31 mouse cellular contexts compared by ENCODE assay signal in genomic region chr2:79627624-79628023, GRCm38 (mm10). TPM values are rescaled to one million over a fixed set of nuclear protein-coding genes. Genes with fewer than 3 reads are reported as not detected.
DNase-seq lines count a peak whose midpoint lies in the region; ATAC-seq and TF ChIP-seq lines count a peak whose summit lies in the region.
"Had no signal": no experiment of that assay in that cellular context is flagged by ENCODE, and none has a peak within 500 bp of the region (broad histone marks: within the 10 kb centered on the region; RNA-seq: fewer than 3 reads in every experiment).

No protein-coding gene starts in this region.

- TF ChIP-seq CTCF in gastrocnemius, adult 2 months (IDR thresholded peaks at IDR 0.05) = no peak
- TF ChIP-seq CTCF in lung, postnatal 0 days (IDR thresholded peaks at IDR 0.05) = no peak

- peak overlapping the region; percentile 73 for H3K27ac ChIP-seq in gastrocnemius, adult 2 months
- H3K27ac ChIP-seq in lung, postnatal 0 days (ENCODE audit: low read length) = no peak overlapping the region
- no peak overlapping the region for H3K27ac ChIP-seq in intestine, embryonic 16.5 days (ENCODE audit: low read length)
- no peak overlapping the region for H3K27ac ChIP-seq in midbrain, embryonic 13.5 days
- H3K27ac ChIP-seq in midbrain, embryonic 16.5 days (ENCODE audit: low read length) = no peak overlapping the region
- H3K27ac ChIP-seq: embryonic facial prominence, embryonic 12.5 days; heart, adult 2 months; hindbrain, embryonic 15.5 days; layer of hippocampus, adult 2 months; liver, embryonic 14.5 days; lung, embryonic 15.5 days; midbrain, embryonic 12.5 days; neural tube, embryonic 12.5 days; stomach, embryonic 15.5 days had no signal

- 64% methylated on average over 1 of the region's 1 CpGs for WGBS in lung, postnatal 0 days
- WGBS in intestine, embryonic 16.5 days = 83% methylated on average over 1 of the region's 1 CpGs
- 90% methylated on average over 1 of the region's 1 CpGs for WGBS in midbrain, embryonic 13.5 days
- 87% methylated on average over 1 of the region's 1 CpGs for WGBS in midbrain, embryonic 16.5 days

- no peak overlapping the region for H3K4me3 ChIP-seq in gastrocnemius, adult 2 months
- H3K4me3 ChIP-seq in lung, postnatal 0 days (ENCODE audit: low read depth, low read length) = no peak overlapping the region
- no peak overlapping the region for H3K4me3 ChIP-seq in intestine, embryonic 16.5 days (ENCODE audit: low read length)
- H3K4me3 ChIP-seq in midbrain, embryonic 13.5 days (replicated peaks) = no peak overlapping the region
- H3K4me3 ChIP-seq in midbrain, embryonic 16.5 days (ENCODE audit: low read depth, low read length) = no peak overlapping the region
- H3K4me3 ChIP-seq: embryonic facial prominence, embryonic 12.5 days; heart, adult 2 months; heart, embryonic 12.5 days; hindbrain, embryonic 15.5 days; layer of hippocampus, adult 2 months; lung, embryonic 15.5 days; megakaryocyte, embryonic 14.5 days; midbrain, embryonic 12.5 days; neural tube, embryonic 12.5 days; stomach, embryonic 15.5 days had no signal

- ATAC-seq in lung, postnatal 0 days = peak; percentile 25; the same call in 1 of the 2 replicates
- peak; percentile 96 for ATAC-seq in intestine, embryonic 16.5 days
- no peak for ATAC-seq in midbrain, embryonic 13.5 days
- ATAC-seq in midbrain, embryonic 16.5 days = no peak
- ATAC-seq: forebrain, embryonic 14.5 days; inflammation-experienced regulatory T-cells, adult 6 months had no signal

- H3K27me3 ChIP-seq in lung, postnatal 0 days (replicated peaks; ENCODE audit: insufficient read depth, low read length) = no peaks in the 10 kb centered on the region
- no peaks in the 10 kb centered on the region for H3K27me3 ChIP-seq in intestine, embryonic 16.5 days (replicated peaks; ENCODE audit: control insufficient read depth, insufficient read depth, low read length)
- H3K27me3 ChIP-seq in midbrain, embryonic 13.5 days = no peaks in the 10 kb centered on the region
- no peaks in the 10 kb centered on the region for H3K27me3 ChIP-seq in midbrain, embryonic 16.5 days (ENCODE audit: control insufficient read depth, insufficient read depth, low read depth, low read length)
- H3K27me3 ChIP-seq: embryonic facial prominence, embryonic 12.5 days; heart, embryonic 12.5 days; hindbrain, embryonic 15.5 days; lung, embryonic 15.5 days; megakaryocyte, embryonic 14.5 days; midbrain, embryonic 12.5 days; neural tube, embryonic 12.5 days; stomach, embryonic 15.5 days had no signal

- H3K36me3 ChIP-seq in lung, postnatal 0 days (ENCODE audit: insufficient read depth, low read length) = no peaks in the 10 kb centered on the region
- no peaks in the 10 kb centered on the region for H3K36me3 ChIP-seq in intestine, embryonic 16.5 days (ENCODE audit: control insufficient read depth, insufficient read depth, low read length)
- no peaks in the 10 kb centered on the region for H3K36me3 ChIP-seq in midbrain, embryonic 13.5 days
- no peaks in the 10 kb centered on the region for H3K36me3 ChIP-seq in midbrain, embryonic 16.5 days (ENCODE audit: control insufficient read depth, insufficient read depth, low read length)
- H3K36me3 ChIP-seq: embryonic facial prominence, embryonic 12.5 days; heart, embryonic 12.5 days; hindbrain, embryonic 15.5 days; lung, embryonic 15.5 days; midbrain, embryonic 12.5 days; neural tube, embryonic 12.5 days; stomach, embryonic 15.5 days had no signal

- no peak for TF ChIP-seq EP300 in lung, postnatal 0 days (IDR thresholded peaks at IDR 0.05)

- intact Hi-C loops in gastrocnemius, adult 2 months (cut with DNase I) = loop anchor here (5.0 kb wide), 1 partner anchor 55 kb away; no protein-coding TSS in a partner anchor

- H3K9me3 ChIP-seq in lung, postnatal 0 days (ENCODE audit: low read length) = no peaks in the 10 kb centered on the region
- H3K9me3 ChIP-seq in intestine, embryonic 16.5 days (ENCODE audit: control insufficient read depth, low read length) = no peaks in the 10 kb centered on the region
- H3K9me3 ChIP-seq in midbrain, embryonic 13.5 days = no peaks in the 10 kb centered on the region
- H3K9me3 ChIP-seq in midbrain, embryonic 16.5 days (replicated peaks; ENCODE audit: control insufficient read depth, low read length, poor library complexity, severe bottlenecking) = no peaks in the 10 kb centered on the region
- H3K9me3 ChIP-seq: embryonic facial prominence, embryonic 12.5 days; heart, embryonic 12.5 days; hindbrain, embryonic 15.5 days; lung, embryonic 15.5 days; megakaryocyte, embryonic 14.5 days; midbrain, embryonic 12.5 days; neural tube, embryonic 12.5 days; stomach, embryonic 15.5 days had no signal

- H3K4me2 ChIP-seq in lung, postnatal 0 days (replicated peaks; ENCODE audit: low read depth, low read length) = no peak overlapping the region
- no peak overlapping the region for H3K4me2 ChIP-seq in intestine, embryonic 16.5 days (ENCODE audit: low read depth, low read length)
- H3K4me2 ChIP-seq in midbrain, embryonic 13.5 days (replicated peaks) = no peak overlapping the region
- H3K4me2 ChIP-seq in midbrain, embryonic 16.5 days (ENCODE audit: low read length) = no peak overlapping the region
- H3K4me2 ChIP-seq: embryonic facial prominence, embryonic 12.5 days; heart, embryonic 12.5 days; hindbrain, embryonic 15.5 days; lung, embryonic 15.5 days; midbrain, embryonic 12.5 days; neural tube, embryonic 12.5 days; stomach, embryonic 15.5 days had no signal

- peak; percentile 18 for DNase-seq in gastrocnemius, adult 2 months
- DNase-seq in gastrocnemius, adult 18-20 months (ENCODE audit: low spot score) = no peak
- DNase-seq in lung, postnatal 0 days (ENCODE audit: low spot score) = peak; percentile 29
- no peak for DNase-seq in lung, postnatal 10 days
- no peak for DNase-seq in layer of hippocampus, postnatal 36 days
- DNase-seq: adrenal gland, postnatal 25 days; cerebellum, adult 11-12 months; cerebellum, adult 9-11 months; embryo, embryonic 11 days; gastrocnemius, postnatal 36 days; heart, adult 2 months; kidney, postnatal 36 days; left cerebral cortex, postnatal 4 days; lung, postnatal 4 days; right cerebral cortex, postnatal 14 days; thymus, postnatal 36 days had no signal

- no peak overlapping the region for H3K9ac ChIP-seq in lung, postnatal 0 days (replicated peaks; ENCODE audit: low read depth)
- no peak overlapping the region for H3K9ac ChIP-seq in intestine, embryonic 16.5 days (ENCODE audit: low read depth, low read length)
- no peak overlapping the region for H3K9ac ChIP-seq in midbrain, embryonic 13.5 days (replicated peaks)
- H3K9ac ChIP-seq in midbrain, embryonic 16.5 days (ENCODE audit: low read depth, low read length) = no peak overlapping the region
- H3K9ac ChIP-seq: embryonic facial prominence, embryonic 12.5 days; heart, embryonic 12.5 days; hindbrain, embryonic 15.5 days; liver, embryonic 14.5 days; lung, embryonic 15.5 days; midbrain, embryonic 12.5 days; neural tube, embryonic 12.5 days; stomach, embryonic 15.5 days had no signal

- H3K4me1 ChIP-seq in lung, postnatal 0 days (ENCODE audit: insufficient read depth, low read depth, low read length) = no peaks in the 10 kb centered on the region
- no peaks in the 10 kb centered on the region for H3K4me1 ChIP-seq in intestine, embryonic 16.5 days (ENCODE audit: control insufficient read depth, insufficient read depth, low read length)
- H3K4me1 ChIP-seq in midbrain, embryonic 13.5 days (replicated peaks) = no peaks in the 10 kb centered on the region
- no peaks in the 10 kb centered on the region for H3K4me1 ChIP-seq in midbrain, embryonic 16.5 days (ENCODE audit: control insufficient read depth, insufficient read depth, low read length)
- H3K4me1 ChIP-seq: embryonic facial prominence, embryonic 12.5 days; heart, embryonic 12.5 days; hindbrain, embryonic 15.5 days; lung, embryonic 15.5 days; midbrain, embryonic 12.5 days; neural tube, embryonic 12.5 days; stomach, embryonic 15.5 days had no signal

RNA-seq across cellular contexts. Expression of gene Itprid2, which starts 7.5 kb away (rescaled TPM):
- total RNA-seq in gastrocnemius, adult 2 months (2021) = 10 to 100 TPM; 14.6 to 17.5 TPM
- 10 to 100 TPM; 12.5 to 17.7 TPM for total RNA-seq in gastrocnemius, adult 18-20 months (2021)
- polyA plus RNA-seq in lung, postnatal 0 days (2015; fragmentation: Nextera tagmentation; extraction: Ambion mirVana) = 7.2 and 7.6 TPM in 2 replicates
- polyA plus RNA-seq in intestine, embryonic 16.5 days (2015; fragmentation: Nextera tagmentation; extraction: Ambion mirVana) = 15.5 and 17.6 TPM in 2 replicates
- 2.9 and 3.5 TPM in 2 replicates for polyA plus RNA-seq in midbrain, embryonic 13.5 days (2015; fragmentation: Nextera tagmentation; extraction: Ambion mirVana)
- polyA plus RNA-seq in midbrain, embryonic 16.5 days (2015; fragmentation: Nextera tagmentation; extraction: Ambion mirVana) = 3.5 and 4.2 TPM in 2 replicates
- 10 to 100 TPM; 39.8 to 43.3 TPM for total RNA-seq in layer of hippocampus, postnatal 36 days (2021)

Comparison
In these comparisons a context has a peak if more than half of its experiments do, and no peak if none do; other contexts are left out.
1. DNase-seq: peak in gastrocnemius, adult 2 months (single experiment) and lung, postnatal 0 days (single experiment); none in gastrocnemius, adult 18-20 months (single experiment), lung, postnatal 10 days (single experiment) and layer of hippocampus, postnatal 36 days (0 of 2).
2. ATAC-seq: peak in lung, postnatal 0 days (single experiment) and intestine, embryonic 16.5 days (single experiment); none in midbrain, embryonic 13.5 days (single experiment) and midbrain, embryonic 16.5 days (single experiment).